Mouse (Mus musculus) adrenal gland, postnatal 10 days (tissue): ENCODE measurements around the gene Brk1. TPM values are rescaled to one million over a fixed set of nuclear protein-coding genes. Genes with fewer than 3 reads are reported as not detected.
A peak's percentile ranks its signal among the peaks of the same experiment; 100 is the strongest.

Experiments
- DNase-seq: peaks from one replicate; pipeline ENCODE4 v3.0.0; 2021; ENCODE audit warnings: mixed read lengths
- long read RNA-seq, 2 experiments: library from polyadenylated mRNA; stranded (forward); transcript quantifications; one replicate each; pipeline ENCODE4 v2.0.0; 2021
- total RNA-seq, 2 experiments: library from RNA; stranded (reverse); gene quantifications; 2 replicates each; pipeline ENCODE4 v1.2.3; 2021

Brk1 gene
- total RNA-seq = 100 to 1,000 TPM; 139 to 159 TPM
- long read RNA-seq, experiment 1, transcript Brk1-201 (3 exons, 1,095 nt) = major isoform, 88 of 119 reads
- long read RNA-seq, experiment 1, partial matches to known transcripts = 31 of 119 reads
- long read RNA-seq, experiment 1, other reads (novel, unspliced or antisense) = 0 of 119 reads
- long read RNA-seq, experiment 2, transcript Brk1-201 (3 exons, 1,095 nt) = major isoform, 65 of 122 reads
- long read RNA-seq, experiment 2, partial matches to known transcripts = 57 of 122 reads
- long read RNA-seq, experiment 2, other reads (novel, unspliced or antisense) = 0 of 122 reads

GRCm38 (mm10) chr6:113604432-113605223, at the start of gene Brk1:
Brk1 (plus strand) TSS chr6:113604772.
- DNase-seq = peak; percentile 90

GRCm38 (mm10) chr6:113559736-113560135, 44.8 kb upstream of the Brk1 start:
- DNase-seq = no peak

- DNase-seq = no peak
These were observed 40.0 kb upstream of the Brk1 start for GRCm38 (mm10) chr6:113564557-113564956.

- DNase-seq = no peak
These were observed 28.5 kb upstream of the Brk1 start for GRCm38 (mm10) chr6:113576044-113576443.

- DNase-seq = no peak
These were observed 25.3 kb upstream of the Brk1 start for GRCm38 (mm10) chr6:113579306-113579705.

- DNase-seq = no peak
These were observed 21.5 kb upstream of the Brk1 start for GRCm38 (mm10) chr6:113583023-113583422.

GRCm38 (mm10) chr6:113585065-113585464, 19.5 kb upstream of the Brk1 start:
- DNase-seq = no peak

- peak; percentile 80 for DNase-seq
These were observed 17.9 kb upstream of the Brk1 start for GRCm38 (mm10) chr6:113586466-113587183.

GRCm38 (mm10) chr6:113592637-113593036, 11.9 kb upstream of the Brk1 start:
- no peak for DNase-seq

- no peak for DNase-seq
These were observed 6.6 kb upstream of the Brk1 start for GRCm38 (mm10) chr6:113597945-113598344.

- DNase-seq = peak; percentile 82
These were observed 4.7 kb upstream of the Brk1 start for GRCm38 (mm10) chr6:113599833-113600232.

GRCm38 (mm10) chr6:113600543-113601139, 3.9 kb upstream of the Brk1 start, which contains the start of gene Fancd2os:
Fancd2os (minus strand) TSS chr6:113600715.
- DNase-seq = peak; percentile 33

- DNase-seq = no peak
These were observed 1.8 kb upstream of the Brk1 start for GRCm38 (mm10) chr6:113602821-113603220.

GRCm38 (mm10) chr6:113603993-113604392, 579 bp upstream of the Brk1 start:
- DNase-seq = no peak

- DNase-seq = no peak
These were observed 613 bp downstream of the Brk1 start for GRCm38 (mm10) chr6:113605224-113605545.

GRCm38 (mm10) chr6:113608871-113609270, 4.3 kb downstream of the Brk1 start:
- peak; percentile 36 for DNase-seq

GRCm38 (mm10) chr6:113609293-113609692, 4.7 kb downstream of the Brk1 start:
- no peak for DNase-seq

- DNase-seq = no peak
These were observed 7.8 kb downstream of the Brk1 start for GRCm38 (mm10) chr6:113612258-113612969.

GRCm38 (mm10) chr6:113614152-113614551, 9.6 kb downstream of the Brk1 start:
- no peak for DNase-seq

GRCm38 (mm10) chr6:113614997-113615396, 10.4 kb downstream of the Brk1 start:
- DNase-seq = no peak

GRCm38 (mm10) chr6:113615489-113615888, 10.9 kb downstream of the Brk1 start:
- no peak for DNase-seq

- no peak for DNase-seq
These were observed 18.8 kb downstream of the Brk1 start for GRCm38 (mm10) chr6:113623386-113623785.
